Mouse (Mus musculus) right cerebral cortex, postnatal 14 days (tissue): ENCODE data around the gene Lims1.
A peak's percentile ranks its signal among the peaks of the same experiment; 100 is the strongest.
"Not testable (repeated sequence)": the region's sequence is repeated elsewhere in the genome, so short reads cannot be mapped to it uniquely, and the experiment has no call there.

ENCODE experiments used
- DNase-seq: peaks from one replicate; pipeline ENCODE4 v3.0.0; 2022

Lims1 gene

GRCm38 (mm10) chr10:58323028-58323991 lies at the start of gene Lims1:
TSS of gene Lims1 (plus strand) at chr10:58323466.
- peak; percentile 96 for DNase-seq

GRCm38 (mm10) chr10:58282238-58282637 lies 41.0 kb upstream of the Lims1 start:
- no peak for DNase-seq

GRCm38 (mm10) chr10:58290742-58291141 lies 32.5 kb upstream of the Lims1 start:
- DNase-seq, result no peak

- DNase-seq, result no peak
These were observed 29.0 kb upstream of the Lims1 start for GRCm38 (mm10) chr10:58294246-58294645.

GRCm38 (mm10) chr10:58295605-58296004 lies 27.7 kb upstream of the Lims1 start:
- no peak for DNase-seq

GRCm38 (mm10) chr10:58304996-58305395 lies 18.3 kb upstream of the Lims1 start:
- DNase-seq, result no peak

GRCm38 (mm10) chr10:58306897-58307296 lies 16.4 kb upstream of the Lims1 start:
- DNase-seq, result no peak

GRCm38 (mm10) chr10:58310791-58311190 lies 12.5 kb upstream of the Lims1 start:
- DNase-seq, result no peak

- no peak for DNase-seq
These were observed 10.4 kb upstream of the Lims1 start for GRCm38 (mm10) chr10:58312887-58313286.

GRCm38 (mm10) chr10:58320881-58321280 lies 2.4 kb upstream of the Lims1 start:
- no peak for DNase-seq

- no peak for DNase-seq
These were observed 772 bp upstream of the Lims1 start for GRCm38 (mm10) chr10:58322361-58323027.

- DNase-seq, result no peak
These were observed 3.0 kb downstream of the Lims1 start for GRCm38 (mm10) chr10:58326271-58326670.

GRCm38 (mm10) chr10:58327836-58328235 lies 4.6 kb downstream of the Lims1 start:
- not testable (repeated sequence) for DNase-seq

GRCm38 (mm10) chr10:58328517-58329108 lies 5.3 kb downstream of the Lims1 start:
- no peak for DNase-seq

GRCm38 (mm10) chr10:58330635-58331034 lies 7.4 kb downstream of the Lims1 start:
- DNase-seq, result no peak

GRCm38 (mm10) chr10:58331741-58332140 lies 8.5 kb downstream of the Lims1 start:
- DNase-seq, result no peak

- DNase-seq, result no peak
These were observed 10.1 kb downstream of the Lims1 start for GRCm38 (mm10) chr10:58333414-58333813.

- DNase-seq, result no peak
These were observed 12.9 kb downstream of the Lims1 start for GRCm38 (mm10) chr10:58336156-58336555.

- not testable (repeated sequence) for DNase-seq
These were observed 13.8 kb downstream of the Lims1 start for GRCm38 (mm10) chr10:58337091-58337490.

- DNase-seq, result no peak
These were observed 15.3 kb downstream of the Lims1 start for GRCm38 (mm10) chr10:58338590-58338989.

GRCm38 (mm10) chr10:58341685-58342084 lies 18.4 kb downstream of the Lims1 start:
- DNase-seq, result no peak

- DNase-seq, result no peak
These were observed 18.9 kb downstream of the Lims1 start for GRCm38 (mm10) chr10:58342199-58342598.

GRCm38 (mm10) chr10:58343552-58343951 lies 20.3 kb downstream of the Lims1 start:
- no peak for DNase-seq

- no peak for DNase-seq
These were observed 27.3 kb downstream of the Lims1 start for GRCm38 (mm10) chr10:58350600-58350999.
